Mouse (Mus musculus) central nervous system, embryonic 14 days (tissue): ENCODE measurements around the gene Mphosph10. TPM values are rescaled to one million over a fixed set of nuclear protein-coding genes. Genes with fewer than 3 reads are reported as not detected.

Experiments used
- polyA plus RNA-seq: library from polyadenylated mRNA; depleted of rRNA; stranded (reverse); fragments of >200 nt; gene quantifications from 2 replicates; pipeline ENCODE4 v1.2.3, GENCODE M21; 2012; rRNA removed

The Mphosph10 gene
- polyA plus RNA-seq = 15.7 and 16.7 TPM in 2 replicates

GRCm38 (mm10) chr7:64392122-64392818 is at the start of gene Mphosph10, which contains the start of gene Mcee:
Gene Mphosph10 (minus strand): TSS chr7:64392268.
Gene Mcee (plus strand): TSS chr7:64392607.

GRCm38 (mm10) chr7:64373830-64374562 is 18.1 kb downstream of the Mphosph10 start, which contains the start of gene Fan1:
Gene Fan1 (minus strand): TSS chr7:64374095.

Other genes starting within 250 kb of the Mphosph10 start
- 0.20 and 0.43 TPM in 2 replicates for gene Trpm1, start 238.4 kb downstream of the Mphosph10 start, polyA plus RNA-seq
- gene Mtmr10, start 104.6 kb downstream of the Mphosph10 start, polyA plus RNA-seq = 7.2 TPM in 2 replicates
- 4.1 and 4.3 TPM in 2 replicates for gene Fan1, start 18.2 kb downstream of the Mphosph10 start, polyA plus RNA-seq
- 28.5 and 29.8 TPM in 2 replicates for gene Mcee, start 339 bp upstream of the Mphosph10 start, polyA plus RNA-seq
- gene Apba2, start 109.4 kb upstream of the Mphosph10 start, polyA plus RNA-seq = 135 and 150 TPM in 2 replicates